Mouse (Mus musculus) brain, embryonic 14.5 days (tissue): ENCODE measurements at regions not wholly inside any gene's neighbourhood (a gene's known extent, or its start where the extent isn't known, plus 50 kb on each side); places are given as distances from the start of the nearest gene placed in this dataset.

Experiments
- CTCF ChIP-seq: fragments of 200-500 bp; IDR thresholded peaks from 2 replicates; pipeline ENCODE4 v1.5.1; 2012; ENCODE audit warnings: inconsistent platforms, mild to moderate bottlenecking, moderate library complexity, borderline replicate concordance; ENCODE audit not compliant: insufficient read depth, insufficient read length; ENCODE audit errors: extremely low read depth
- POLR2A ChIP-seq: fragments of 200-500 bp; IDR thresholded peaks from 2 replicates; pipeline ENCODE4 v1.6.1; 2012; ENCODE audit warnings: mild to moderate bottlenecking, inconsistent platforms, borderline replicate concordance; ENCODE audit not compliant: poor library complexity, insufficient read depth, insufficient read length, severe bottlenecking; ENCODE audit errors: extremely low read depth

GRCm38 (mm10) chr15:62393416-62393815, 1451.6 kb downstream of the Gsdmc2 start:
- TF ChIP-seq POLR2A = no peak
- no peak for TF ChIP-seq CTCF
